Mouse (Mus musculus): Measurements from ENCODE around the gene Gabra6. TPM values are rescaled to one million over a fixed set of nuclear protein-coding genes. Genes with fewer than 3 reads are reported as not detected.

The Gabra6 gene
- polyA plus RNA-seq, 1 experiment from 2014 or later, result not detected

Other genes with a start within 250 kb of the Gabra6 start
- gene Gabra1, start 138.1 kb downstream of the Gabra6 start, polyA plus RNA-seq (2015; fragmentation: Nextera tagmentation; extraction: Ambion mirVana), result 2.5 and 2.8 TPM in 2 replicates
- gene Gabrb2, start 98.7 kb upstream of the Gabra6 start, polyA plus RNA-seq (2015; fragmentation: Nextera tagmentation; extraction: Ambion mirVana), result 1.3 and 1.4 TPM in 2 replicates